In the genomic region with DNA sequence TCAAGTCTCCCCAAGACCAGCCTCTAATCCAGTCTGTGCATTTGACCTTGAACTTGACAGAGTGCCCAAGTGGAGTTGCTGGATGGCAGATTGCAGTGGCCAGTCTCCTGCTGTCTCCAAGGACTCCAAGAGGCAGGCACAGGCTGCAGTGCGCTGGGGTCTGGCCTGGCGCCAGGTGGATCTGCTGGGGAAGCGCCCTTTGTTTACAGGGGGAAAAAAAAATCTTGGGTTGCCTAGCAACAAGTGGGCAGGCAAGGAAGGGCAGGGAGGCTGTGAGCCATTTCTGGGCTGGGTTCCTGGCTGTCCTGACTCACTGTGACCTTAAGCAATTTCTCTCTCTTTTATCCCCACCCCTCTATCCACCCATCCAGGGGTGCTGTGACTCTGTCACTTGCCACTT, we compare ENCODE assay signal across 8 mouse cellular contexts. TPM values are rescaled to one million over a fixed set of nuclear protein-coding genes. Genes with fewer than 3 reads are reported as not detected.
DNase-seq lines count a peak whose midpoint lies in the region; ATAC-seq and TF ChIP-seq lines count a peak whose summit lies in the region.

No protein-coding gene starts in this region.

- H3ac ChIP-seq in myocyte (ENCODE audit: control insufficient read depth, insufficient read length), result no peak overlapping the region

- peak; percentile 96 for DNase-seq in 3T3-L1 (ENCODE audit: low read depth, low spot score)
- DNase-seq in brain, embryonic 14.5 days (ENCODE audit: low read depth), result peak; percentile 97
- peak; percentile 88 to 93 for DNase-seq in kidney, postnatal 25 days
- DNase-seq in liver, embryonic 11.5 days (ENCODE audit: low spot score), result peak; percentile 57
- peak; percentile 44 for DNase-seq in thymus, postnatal 4 days

- H3K9me3 ChIP-seq in forebrain, embryonic 12.5 days, result no peaks in the 10 kb centered on the region
- H3K9me3 ChIP-seq in heart, embryonic 15.5 days (replicated peaks), result no peaks in the 10 kb centered on the region
- H3K9me3 ChIP-seq in liver, embryonic 11.5 days (ENCODE audit: control insufficient read depth, low read length), result no peaks in the 10 kb centered on the region

- 2% methylated on average over 3 of the region's 3 CpGs for WGBS in forebrain, embryonic 12.5 days
- 6% methylated on average over 3 of the region's 3 CpGs for WGBS in heart, embryonic 15.5 days
- WGBS in liver, embryonic 11.5 days, result 25% methylated on average over 3 of the region's 3 CpGs

- no peak for TF ChIP-seq CTCF in brain, embryonic 14.5 days (IDR thresholded peaks at IDR 0.05; ENCODE audit: borderline replicate concordance, extremely low read depth, insufficient read depth, insufficient read length)

- peaks cover 55% of the 10 kb centered on the region for H3K4me1 ChIP-seq in forebrain, embryonic 12.5 days
- H3K4me1 ChIP-seq in heart, embryonic 15.5 days (replicated peaks), result peaks cover 40% of the 10 kb centered on the region
- 0 out of 2 replicates have a peak, but pooled peaks cover 7% of the 10 kb centered on the region for H3K4me1 ChIP-seq in liver, embryonic 11.5 days (replicated peaks; ENCODE audit: control insufficient read depth, insufficient read depth, low read length)

- H3K4me3 ChIP-seq in forebrain, embryonic 12.5 days (replicated peaks), result no peak overlapping the region
- H3K4me3 ChIP-seq in heart, embryonic 15.5 days, result no peak overlapping the region
- no peak overlapping the region for H3K4me3 ChIP-seq in liver, embryonic 11.5 days (ENCODE audit: low read depth, low read length)
- no peak overlapping the region for H3K4me3 ChIP-seq in myocyte

- peak; percentile 64 for ATAC-seq in forebrain, embryonic 12.5 days (ENCODE audit: low FRiP score)
- peak; percentile 81 for ATAC-seq in heart, embryonic 15.5 days (replicated peaks; ENCODE audit: insufficient number of reproducible peaks, insufficient read depth, low FRiP score, low read depth)
- no peak; the same call in 1 of the 2 replicates for ATAC-seq in liver, embryonic 11.5 days (replicated peaks; ENCODE audit: low FRiP score)

- H3K79me2 ChIP-seq in myocyte (ENCODE audit: control insufficient read depth, insufficient read depth), result no peaks in the 10 kb centered on the region

- H3K9ac ChIP-seq in forebrain, embryonic 12.5 days, result peak overlapping the region; percentile 22; the same call in 1 of the 2 replicates
- no peak overlapping the region for H3K9ac ChIP-seq in heart, embryonic 15.5 days
- H3K9ac ChIP-seq in liver, embryonic 11.5 days (ENCODE audit: low read depth, low read length), result no peak overlapping the region

- no peak for TF ChIP-seq POLR2A in brain, embryonic 14.5 days (IDR thresholded peaks at IDR 0.05; ENCODE audit: borderline replicate concordance, extremely low read depth, insufficient read depth, insufficient read length, poor library complexity, severe bottlenecking)
- TF ChIP-seq POLR2A in myocyte (IDR thresholded peaks at IDR 0.05; ENCODE audit: insufficient read length, low read depth), result no peak

- no peaks in the 10 kb centered on the region for H3K36me3 ChIP-seq in forebrain, embryonic 12.5 days (replicated peaks)
- H3K36me3 ChIP-seq in heart, embryonic 15.5 days, result no peaks in the 10 kb centered on the region
- H3K36me3 ChIP-seq in liver, embryonic 11.5 days (ENCODE audit: control insufficient read depth, insufficient read depth, low read length), result no peaks in the 10 kb centered on the region
- no peaks in the 10 kb centered on the region for H3K36me3 ChIP-seq in myocyte (ENCODE audit: control insufficient read depth, insufficient read depth)

- H3K27me3 ChIP-seq in forebrain, embryonic 12.5 days, result peaks cover 8% of the 10 kb centered on the region; the same call in 1 of the 2 replicates
- H3K27me3 ChIP-seq in heart, embryonic 15.5 days, result no peaks in the 10 kb centered on the region
- H3K27me3 ChIP-seq in liver, embryonic 11.5 days (replicated peaks; ENCODE audit: control insufficient read depth, insufficient read depth, low read length), result no peaks in the 10 kb centered on the region; the same call in 1 of the 2 replicates
- H3K27me3 ChIP-seq in myocyte (ENCODE audit: control insufficient read depth, insufficient read depth, insufficient read length), result no peaks in the 10 kb centered on the region

- peak overlapping the region; percentile 25 for H3K4me2 ChIP-seq in forebrain, embryonic 12.5 days
- no peak overlapping the region for H3K4me2 ChIP-seq in heart, embryonic 15.5 days
- H3K4me2 ChIP-seq in liver, embryonic 11.5 days, result no peak overlapping the region
- H3K4me2 ChIP-seq in myocyte (ENCODE audit: low read depth), result peak overlapping the region; percentile 30

- peak overlapping the region; percentile 75 for H3K27ac ChIP-seq in forebrain, embryonic 12.5 days
- H3K27ac ChIP-seq in heart, embryonic 15.5 days, result peak overlapping the region; percentile 95
- no peak overlapping the region for H3K27ac ChIP-seq in liver, embryonic 11.5 days (ENCODE audit: low read depth, low read length)

TF ChIP-seq in myocyte, 11 proteins besides CTCF, POLR2A, EP300 and RAD21:
- TF ChIP-seq CEBPB (IDR thresholded peaks at IDR 0.05; ENCODE audit: insufficient read depth, poor library complexity, severe bottlenecking) (0 out of 2 replicates have a peak, but pooled peaks have one; percentile 34), E2F4 (IDR thresholded peaks at IDR 0.05; ENCODE audit: insufficient read depth) (no peak), MAX (IDR thresholded peaks at IDR 0.05; ENCODE audit: low read depth) (no peak), SRF (IDR thresholded peaks at IDR 0.05; ENCODE audit: control insufficient read depth, insufficient read length, low read depth) (no peak), MYOD1 (IDR thresholded peaks at IDR 0.05; ENCODE audit: control insufficient read depth in 1 of 3, insufficient read length in 2 of 3, low read depth in 2 of 3) (no peak), MYOG (IDR thresholded peaks at IDR 0.05; ENCODE audit: control insufficient read depth in 1 of 3, insufficient read depth in 1 of 3, insufficient read length in 2 of 3, low read depth in 2 of 3) (peak in 1 of 3 experiments; percentile 19), POLR2AphosphoS2 (IDR thresholded peaks at IDR 0.05; ENCODE audit: insufficient read length, low read depth) (no peak), USF1 (IDR thresholded peaks at IDR 0.05; ENCODE audit: low read depth) (no peak), REST (IDR thresholded peaks at IDR 0.05; ENCODE audit: insufficient read depth, insufficient read length) (no peak), TCF3 (IDR thresholded peaks at IDR 0.05; ENCODE audit: insufficient read length, low read depth) (no peak), TCF12 (IDR thresholded peaks at IDR 0.05; ENCODE audit: insufficient read depth, poor library complexity, severe bottlenecking) (no peak)
TF ChIP-seq in myocyte: peak in this region for 2.

RNA-seq across cellular contexts. Expression of a gene that starts 20.6 kb away (rescaled TPM):
- 7.8 and 11.1 TPM in 2 replicates for polyA plus RNA-seq in brain, embryonic 14.5 days (2012; rRNA removed)
- polyA plus RNA-seq in forebrain, embryonic 12.5 days (2016; fragmentation: Nextera tagmentation; extraction: Ambion mirVana), result 7.2 and 7.8 TPM in 2 replicates
- polyA plus RNA-seq in heart, embryonic 15.5 days (2015; fragmentation: Nextera tagmentation; extraction: Ambion mirVana), result 4.8 and 6.3 TPM in 2 replicates
- 9.0 and 9.5 TPM in 2 replicates for polyA plus RNA-seq in liver, embryonic 11.5 days (2014; fragmentation: Nextera tagmentation; extraction: Ambion mirVana)
- 4.4 TPM for polyA plus RNA-seq in myocyte (2012; fragmentation: generic; extraction: Trizol)

RNA-seq across cellular contexts. Expression of a gene that starts 40.2 kb away (rescaled TPM):
- polyA plus RNA-seq in brain, embryonic 14.5 days (2012; rRNA removed), result 3.1 and 3.9 TPM in 2 replicates
- polyA plus RNA-seq in forebrain, embryonic 12.5 days (2016; fragmentation: Nextera tagmentation; extraction: Ambion mirVana), result 1.2 and 1.3 TPM in 2 replicates
- polyA plus RNA-seq in heart, embryonic 15.5 days (2015; fragmentation: Nextera tagmentation; extraction: Ambion mirVana), result 0.92 and 1.1 TPM in 2 replicates
- polyA plus RNA-seq in liver, embryonic 11.5 days (2014; fragmentation: Nextera tagmentation; extraction: Ambion mirVana), result 1.6 and 1.8 TPM in 2 replicates
- 0.16 TPM for polyA plus RNA-seq in myocyte (2012; fragmentation: generic; extraction: Trizol)

RNA-seq across cellular contexts. Expression of a gene that starts 45.7 kb away (rescaled TPM):
- polyA plus RNA-seq in brain, embryonic 14.5 days (2012; rRNA removed), result 139 and 198 TPM in 2 replicates
- polyA plus RNA-seq in forebrain, embryonic 12.5 days (2016; fragmentation: Nextera tagmentation; extraction: Ambion mirVana), result 46.6 and 49.4 TPM in 2 replicates
- polyA plus RNA-seq in heart, embryonic 15.5 days (2015; fragmentation: Nextera tagmentation; extraction: Ambion mirVana), result 28.3 and 37.6 TPM in 2 replicates
- 34.5 and 36.9 TPM in 2 replicates for polyA plus RNA-seq in liver, embryonic 11.5 days (2014; fragmentation: Nextera tagmentation; extraction: Ambion mirVana)
- 38.7 TPM for polyA plus RNA-seq in myocyte (2012; fragmentation: generic; extraction: Trizol)

RNA-seq across cellular contexts. Expression of a gene that starts 52.9 kb away (rescaled TPM):
- polyA plus RNA-seq in brain, embryonic 14.5 days (2012; rRNA removed), result 5.2 and 5.4 TPM in 2 replicates
- 3.2 and 5.9 TPM in 2 replicates for polyA plus RNA-seq in forebrain, embryonic 12.5 days (2016; fragmentation: Nextera tagmentation; extraction: Ambion mirVana)
- 19.8 and 25.7 TPM in 2 replicates for polyA plus RNA-seq in heart, embryonic 15.5 days (2015; fragmentation: Nextera tagmentation; extraction: Ambion mirVana)
- 5.2 and 5.3 TPM in 2 replicates for polyA plus RNA-seq in liver, embryonic 11.5 days (2014; fragmentation: Nextera tagmentation; extraction: Ambion mirVana)
- polyA plus RNA-seq in myocyte (2012; fragmentation: generic; extraction: Trizol), result 0.78 TPM

Comparison
In these comparisons a context has a peak if more than half of its experiments do, and no peak if none do; other contexts are left out.
1. DNase-seq: peak in every context shown above with its lines; median percentile 97 in brain, embryonic 14.5 days; 96 in 3T3-L1; 90 in kidney, postnatal 25 days; 57 in liver, embryonic 11.5 days; 44 in thymus, postnatal 4 days.
2. H3K4me2 ChIP-seq: peak in forebrain, embryonic 12.5 days (single experiment) and myocyte (single experiment); none in heart, embryonic 15.5 days (single experiment) and liver, embryonic 11.5 days (single experiment).